Mouse (Mus musculus) left cerebral cortex, adult 18-20 months (tissue): ENCODE measurements around the gene Tpbg. TPM values are rescaled to one million over a fixed set of nuclear protein-coding genes. Genes with fewer than 3 reads are reported as not detected.

ENCODE experiments used
- total RNA-seq, 2 experiments: library from RNA; stranded (reverse); gene quantifications; 2 replicates each; pipeline ENCODE4 v1.2.3; 2021

Tpbg gene
- total RNA-seq, 2 experiments from 2014 or later = 18.7 to 23.6 TPM

Other genes starting within 250 kb of the Tpbg start
- 10 to 100 TPM; 23.8 to 24.3 TPM for gene Ibtk, start 93.0 kb upstream of the Tpbg start, total RNA-seq